Mouse (Mus musculus) cerebellum, adult 2 months (tissue): ENCODE measurements at regions not wholly inside any gene's neighbourhood (a gene's known extent, or its start where the extent isn't known, plus 50 kb on each side); places are given as distances from the start of the nearest gene placed in this dataset.

Experiments
- CTCF ChIP-seq: fragments of 200-500 bp; IDR thresholded peaks from 2 replicates; pipeline ENCODE4 v1.5.1; 2011; ENCODE audit warnings: low read depth, mild to moderate bottlenecking, control low read depth, low read length, moderate library complexity, borderline replicate concordance; ENCODE audit not compliant: insufficient read depth
- POLR2A ChIP-seq: fragments of 200-500 bp; IDR thresholded peaks from 2 replicates; pipeline ENCODE4 v1.6.1; 2011; ENCODE audit warnings: low read length, control low read depth, borderline replicate concordance; ENCODE audit not compliant: insufficient read depth

- TF ChIP-seq POLR2A, result no peak
- TF ChIP-seq CTCF, result no peak
These were observed 329.2 kb downstream of the Hs3st1 start for GRCm38 (mm10) chr5:39426053-39426452.
